Mouse (Mus musculus): ENCODE data around the gene Ranbp1. TPM values are rescaled to one million over a fixed set of nuclear protein-coding genes. Genes with fewer than 3 reads are reported as not detected.

The Ranbp1 gene
- total RNA-seq, 2 experiments from 2014 or later = 88.1 to 106 TPM

Small RNAs within 50 kb of the gene (microRNA-seq; reads per million reads assigned to microRNA genes)
- gene Gm24572 (0 reads per million in 2 experiments), gene Mir1306 (255 to 258 reads per million in 2 experiments)

Other genes with a start within 250 kb of the Ranbp1 start
- 100 to 1,000 TPM; 103 to 111 TPM for gene Dgcr6, start 195.9 kb downstream of the Ranbp1 start, total RNA-seq (2021)
- gene Prodh, start 158.5 kb downstream of the Ranbp1 start, total RNA-seq (2021) = 10 to 100 TPM; 27.1 to 33.7 TPM
- gene Rtn4r, start 121.1 kb downstream of the Ranbp1 start, total RNA-seq (2021) = 100 to 1,000 TPM; 105 to 118 TPM
- not detected for gene Ccdc188, start 30.9 kb downstream of the Ranbp1 start, total RNA-seq (2021)
- 100 to 1,000 TPM; 151 to 155 TPM for gene Zdhhc8, start 13.6 kb downstream of the Ranbp1 start, total RNA-seq (2021)
- 10 to 100 TPM; 42.1 to 50.2 TPM for gene Trmt2a, start 53 bp downstream of the Ranbp1 start, total RNA-seq (2021)
- gene Gm49776, start 9.6 kb upstream of the Ranbp1 start, total RNA-seq (2021) = not detected
- 10 to 100 TPM; 38.2 to 44.9 TPM for gene Dgcr8, start 40.5 kb upstream of the Ranbp1 start, total RNA-seq (2021)
- gene Tango2, start 99.4 kb upstream of the Ranbp1 start, total RNA-seq (2021) = 100 to 1,000 TPM; 122 to 135 TPM
- 10 to 100 TPM; 41.4 to 42.3 TPM for gene Arvcf, start 99.5 kb upstream of the Ranbp1 start, total RNA-seq (2021)
- 10 to 100 TPM; 18.9 to 25.2 TPM for gene Txnrd2, start 177.7 kb upstream of the Ranbp1 start, total RNA-seq (2021)
- gene Comt, start 178.1 kb upstream of the Ranbp1 start, total RNA-seq (2021) = 10 to 100 TPM; 74.2 to 80.8 TPM
- 1 to 10 TPM; 5.4 to 6.3 TPM for gene Gnb1l, start 250.0 kb upstream of the Ranbp1 start, total RNA-seq (2021)

All from left cerebral cortex, postnatal 14 days (tissue).